Mouse (Mus musculus) layer of hippocampus, postnatal 14 days (tissue): ENCODE data around the gene Spats2l. TPM values are rescaled to one million over a fixed set of nuclear protein-coding genes. Genes with fewer than 3 reads are reported as not detected.

Experiments
- DNase-seq, 2 experiments: peaks; one replicate each; pipeline ENCODE4 v3.0.0; 2021 to 2022; ENCODE audit warnings: low spot score in 2 of 2, mixed read lengths in 1 of 2
- long read RNA-seq, 2 experiments: library from polyadenylated mRNA; stranded (forward); transcript quantifications; one replicate each; pipeline ENCODE4 v2.0.0; 2021
- total RNA-seq, 2 experiments: library from RNA; stranded (reverse); gene quantifications; 2 replicates each; pipeline ENCODE4 v1.2.3; 2021

The Spats2l gene
- 10 to 100 TPM; 33.0 to 33.3 TPM for total RNA-seq
- long read RNA-seq, experiment 1, transcript Spats2l-206 (14 exons, 3,929 nt), result major isoform, 14 of 29 reads
- long read RNA-seq, experiment 1, partial matches to known transcripts, result 2 of 29 reads
- long read RNA-seq, experiment 1, other reads (novel, unspliced or antisense), result 13 of 29 reads
- long read RNA-seq, experiment 2, transcript Spats2l-206 (14 exons, 3,929 nt), result major isoform, 10 of 40 reads
- long read RNA-seq, experiment 2, partial matches to known transcripts, result 2 of 40 reads
- long read RNA-seq, experiment 2, other reads (novel, unspliced or antisense), result 28 of 40 reads

- DNase-seq, result peak; percentile 10 to 41
These were observed at the start of gene Spats2l for GRCm38 (mm10) chr1:57774001-57774667. Spats2l (plus strand) TSS chr1:57774162.

GRCm38 (mm10) chr1:57725268-57725667 lies 48.7 kb upstream of the Spats2l start:
- no peak for DNase-seq

GRCm38 (mm10) chr1:57735877-57736276 lies 38.1 kb upstream of the Spats2l start:
- no peak for DNase-seq

- DNase-seq, result no peak
These were observed 32.2 kb upstream of the Spats2l start for GRCm38 (mm10) chr1:57741740-57742139.

- DNase-seq, result no peak
These were observed 31.7 kb upstream of the Spats2l start for GRCm38 (mm10) chr1:57742266-57742665.

- no peak for DNase-seq
These were observed 22.2 kb upstream of the Spats2l start for GRCm38 (mm10) chr1:57751781-57752180.

- no peak for DNase-seq
These were observed 7.6 kb upstream of the Spats2l start for GRCm38 (mm10) chr1:57766396-57766795.

- no peak for DNase-seq
These were observed 636 bp upstream of the Spats2l start for GRCm38 (mm10) chr1:57773326-57773725.

- peak; percentile 38 to 52 for DNase-seq
These were observed 920 bp downstream of the Spats2l start for GRCm38 (mm10) chr1:57774668-57775495.

- peak in 1 of 2 experiments; percentile 37 for DNase-seq
These were observed 1.5 kb downstream of the Spats2l start for GRCm38 (mm10) chr1:57775496-57775790.

GRCm38 (mm10) chr1:57776671-57777281 lies 2.8 kb downstream of the Spats2l start:
- DNase-seq, result no peak

- no peak for DNase-seq
These were observed 10.3 kb downstream of the Spats2l start for GRCm38 (mm10) chr1:57784300-57784699.

- peak in 1 of 2 experiments; percentile 10 for DNase-seq
These were observed 15.9 kb downstream of the Spats2l start for GRCm38 (mm10) chr1:57789831-57790230.

GRCm38 (mm10) chr1:57792212-57792611 lies 18.2 kb downstream of the Spats2l start:
- DNase-seq, result no peak

- DNase-seq, result no peak
These were observed 21.9 kb downstream of the Spats2l start for GRCm38 (mm10) chr1:57795838-57796237.

GRCm38 (mm10) chr1:57799398-57799797 lies 25.4 kb downstream of the Spats2l start:
- DNase-seq, result no peak

- DNase-seq, result peak; percentile 51 to 72
These were observed 26.9 kb downstream of the Spats2l start for GRCm38 (mm10) chr1:57800846-57801245.

- no peak for DNase-seq
These were observed 32.2 kb downstream of the Spats2l start for GRCm38 (mm10) chr1:57806126-57806525.

GRCm38 (mm10) chr1:57807882-57808281 lies 33.9 kb downstream of the Spats2l start:
- DNase-seq, result no peak

- DNase-seq, result no peak
These were observed 36.3 kb downstream of the Spats2l start for GRCm38 (mm10) chr1:57810221-57810620.

GRCm38 (mm10) chr1:57817103-57817502 lies 43.1 kb downstream of the Spats2l start:
- DNase-seq, result no peak
